Mouse (Mus musculus) cerebellum, postnatal 25 days (tissue): Measurements from ENCODE around the gene Chrna1.

ENCODE experiments used
- DNase-seq, 2 experiments: peaks; one replicate each; pipeline ENCODE4 v3.0.0; 2021; ENCODE audit warnings: mixed read lengths in 2 of 2

The Chrna1 gene

DNA sequence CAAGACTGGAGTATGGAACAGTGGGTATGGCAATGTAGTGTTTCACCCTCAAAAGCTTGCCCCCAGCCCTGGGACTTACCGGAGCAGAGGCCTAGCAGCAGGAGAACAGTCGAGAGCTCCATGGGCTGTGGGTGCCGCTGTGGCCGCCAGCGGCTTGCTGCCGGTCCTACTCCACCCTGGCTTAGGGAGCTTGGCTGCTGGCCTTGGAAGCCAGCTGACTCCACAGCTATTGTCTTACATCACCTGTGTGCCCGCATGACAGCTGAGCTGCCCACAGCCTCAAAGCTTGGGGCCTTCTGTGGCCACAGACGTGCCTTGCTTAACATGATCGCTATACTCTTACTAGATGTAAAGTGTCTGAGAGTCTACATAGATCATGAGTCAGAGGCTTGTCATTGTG lies at the start of gene Chrna1:
Chrna1 (minus strand) TSS at position 173 of the 400 bp plus-strand sequence.
- no peak for DNase-seq

DNA sequence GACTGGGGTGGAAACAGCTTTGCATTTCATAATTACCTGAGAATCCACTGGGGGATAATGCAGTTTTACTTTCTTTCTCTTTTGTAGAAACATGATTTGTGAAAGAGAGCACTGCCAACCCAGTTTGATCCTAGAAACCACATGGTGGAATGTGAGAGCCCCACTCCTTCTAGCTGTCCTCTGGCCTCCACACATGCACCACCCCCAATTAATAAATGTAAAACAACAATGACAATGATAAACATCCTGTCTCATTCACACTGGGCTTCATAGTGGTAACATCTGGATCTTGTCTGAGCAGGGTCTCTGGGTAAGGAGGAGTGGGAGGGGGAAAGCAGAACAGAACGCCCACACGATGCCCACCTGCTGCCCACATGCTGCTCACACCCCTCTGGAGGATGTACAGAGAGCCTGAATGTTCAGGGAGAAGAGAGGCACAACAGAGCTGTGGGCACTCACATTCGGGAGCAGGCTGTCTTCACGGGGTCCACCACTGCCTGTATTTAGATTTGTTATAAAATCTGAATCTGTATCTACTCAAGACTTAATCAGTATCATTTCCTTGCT lies 38.4 kb upstream of the Chrna1 start:
- DNase-seq = no peak

- no peak for DNase-seq
These were observed 36.4 kb upstream of the Chrna1 start for GRCm38 (mm10) chr2:73616434-73617057.

DNA sequence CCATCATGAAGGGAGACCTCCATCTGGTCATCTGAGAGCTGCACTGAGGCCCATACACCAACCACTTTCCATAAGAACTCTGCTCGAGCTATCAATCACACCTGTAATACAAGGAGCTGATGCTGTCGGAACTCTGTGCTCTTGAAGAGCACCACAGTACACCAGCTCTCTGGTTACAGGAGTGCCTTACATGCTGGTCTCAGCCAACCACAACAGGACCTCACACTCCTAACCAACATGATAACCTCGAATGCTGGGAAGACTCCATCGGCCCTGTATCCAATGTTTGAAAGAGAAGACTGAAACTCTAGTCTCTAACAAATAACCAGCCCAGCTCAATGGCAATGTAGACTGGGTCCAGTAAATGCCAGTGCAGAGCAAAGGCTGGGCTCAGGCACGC lies 35.3 kb upstream of the Chrna1 start:
- DNase-seq = no peak

- DNase-seq = no peak
These were observed 34.2 kb upstream of the Chrna1 start for GRCm38 (mm10) chr2:73614303-73614702.

GRCm38 (mm10) chr2:73612941-73613340 lies 32.8 kb upstream of the Chrna1 start:
- DNase-seq = no peak

GRCm38 (mm10) chr2:73612367-73612914 lies 32.3 kb upstream of the Chrna1 start:
- DNase-seq = no peak

DNA sequence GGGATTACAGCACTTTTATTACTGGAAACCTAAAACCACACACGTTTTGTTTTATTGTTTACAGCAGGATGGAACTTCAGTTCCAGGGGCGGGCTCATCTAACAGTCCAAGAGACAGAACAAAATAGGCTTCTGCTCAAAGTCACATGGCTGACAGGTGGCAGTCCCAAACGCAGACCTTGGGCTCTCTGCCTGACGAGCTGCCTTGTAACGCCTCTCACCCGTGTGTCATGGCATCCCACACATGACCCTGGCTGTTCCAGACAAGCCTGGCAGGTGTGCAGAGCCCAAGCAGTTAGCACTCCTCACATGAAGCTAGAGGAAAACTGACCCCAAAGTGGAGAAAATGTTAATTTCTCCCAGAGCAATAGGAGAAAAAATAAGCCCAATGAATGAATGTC lies 31.7 kb upstream of the Chrna1 start:
- DNase-seq = no peak

DNA sequence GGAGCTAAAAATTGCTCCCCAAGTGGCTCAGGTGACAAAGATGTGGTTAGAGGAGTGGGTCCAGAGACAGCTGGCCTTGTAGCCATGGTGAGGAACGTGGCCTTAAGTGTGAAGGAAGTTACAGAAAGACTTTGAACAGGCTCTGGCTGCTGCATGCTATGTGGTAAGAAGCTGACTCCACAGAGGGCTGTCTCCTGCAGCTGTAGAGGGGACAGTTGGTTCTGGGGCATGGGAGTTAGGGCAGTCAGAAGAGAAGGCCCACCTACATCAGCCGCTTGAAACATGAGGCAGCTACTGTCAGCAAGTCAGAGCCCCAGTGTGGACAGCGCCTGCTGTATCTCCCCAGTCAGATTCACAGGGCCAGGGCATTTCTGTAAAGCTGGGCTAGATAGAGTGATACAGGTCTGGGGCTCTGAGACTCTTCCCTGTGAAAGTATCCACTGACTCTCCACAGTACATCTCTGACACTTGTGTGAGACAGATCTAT lies 29.6 kb upstream of the Chrna1 start:
- DNase-seq = no peak

DNA sequence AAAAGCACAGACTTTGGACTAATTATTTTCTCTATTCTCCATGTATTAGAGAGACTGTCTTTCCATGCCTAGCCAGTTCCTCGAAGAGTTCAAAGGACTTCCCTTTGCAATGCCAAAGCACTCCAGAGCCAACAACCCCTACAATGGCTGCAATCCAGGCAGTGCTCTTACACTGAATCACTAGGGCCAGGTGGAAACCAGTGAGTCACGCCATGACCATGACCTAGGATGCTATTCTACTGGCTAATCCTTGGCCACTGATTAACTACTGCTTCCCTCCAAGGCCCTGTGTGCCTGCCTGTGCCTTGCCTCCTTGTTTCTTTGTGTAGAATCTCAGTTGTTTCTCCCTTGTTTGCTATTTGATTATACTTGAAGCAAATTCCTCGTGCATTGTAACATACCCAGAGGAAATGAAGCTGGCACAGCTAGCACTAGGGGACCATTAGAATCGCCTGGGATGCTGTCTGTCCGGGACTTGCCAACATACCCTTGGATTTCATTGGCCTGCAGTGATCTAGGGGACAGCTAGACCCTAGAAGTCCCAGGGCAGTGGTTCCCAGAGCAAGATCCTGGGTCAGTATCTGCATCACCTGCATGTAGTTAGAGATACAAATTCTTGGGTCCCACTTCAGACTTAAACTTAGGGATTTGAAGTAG lies 29.1 kb upstream of the Chrna1 start:
- no peak for DNase-seq

GRCm38 (mm10) chr2:73608391-73608790 lies 28.3 kb upstream of the Chrna1 start:
- DNase-seq = no peak

- DNase-seq = no peak
These were observed 27.5 kb upstream of the Chrna1 start for GRCm38 (mm10) chr2:73607609-73608008.

GRCm38 (mm10) chr2:73607146-73607545 lies 27.0 kb upstream of the Chrna1 start:
- DNase-seq = no peak

DNA sequence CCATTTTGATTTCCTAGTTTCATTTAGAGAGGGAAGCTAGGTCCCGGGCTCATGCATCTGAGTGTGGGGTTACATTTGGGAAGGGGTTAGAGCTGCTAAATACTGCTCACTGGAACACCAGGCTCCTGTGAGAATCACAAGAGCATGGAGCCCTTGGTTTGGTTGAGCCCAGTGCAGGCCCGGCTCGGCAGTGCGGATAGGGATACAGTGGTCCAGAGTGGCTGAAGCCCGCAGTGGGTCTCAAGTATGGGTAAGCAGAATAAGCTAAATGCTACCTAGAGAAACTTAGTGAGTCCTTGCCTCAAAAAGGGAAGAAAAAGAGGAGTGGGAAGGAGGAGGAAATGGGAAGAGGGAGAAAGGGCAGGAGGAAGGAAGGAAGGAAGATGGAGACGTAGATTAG lies 26.5 kb upstream of the Chrna1 start:
- DNase-seq = no peak

GRCm38 (mm10) chr2:73605077-73605476 lies 24.9 kb upstream of the Chrna1 start:
- DNase-seq = no peak

DNA sequence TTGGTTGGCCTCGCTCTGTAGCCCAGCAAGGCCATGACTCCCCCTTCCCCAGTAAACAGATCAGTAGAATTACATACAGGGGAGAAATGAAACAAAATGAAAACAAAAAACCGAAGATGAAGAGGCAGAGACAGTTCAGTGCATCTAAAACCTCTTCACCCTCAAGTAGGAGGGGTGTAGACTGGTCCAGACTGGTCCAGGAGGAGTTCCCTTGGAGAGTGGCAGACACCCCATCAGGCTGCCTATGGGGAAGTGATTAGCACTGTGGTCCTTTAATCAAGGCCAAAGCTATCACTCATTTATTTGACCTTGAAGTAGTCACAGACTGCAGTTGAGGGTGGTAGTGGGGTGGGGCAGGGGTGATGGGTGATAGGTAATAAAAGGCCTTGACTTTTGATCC lies 24.4 kb upstream of the Chrna1 start:
- no peak for DNase-seq

DNA sequence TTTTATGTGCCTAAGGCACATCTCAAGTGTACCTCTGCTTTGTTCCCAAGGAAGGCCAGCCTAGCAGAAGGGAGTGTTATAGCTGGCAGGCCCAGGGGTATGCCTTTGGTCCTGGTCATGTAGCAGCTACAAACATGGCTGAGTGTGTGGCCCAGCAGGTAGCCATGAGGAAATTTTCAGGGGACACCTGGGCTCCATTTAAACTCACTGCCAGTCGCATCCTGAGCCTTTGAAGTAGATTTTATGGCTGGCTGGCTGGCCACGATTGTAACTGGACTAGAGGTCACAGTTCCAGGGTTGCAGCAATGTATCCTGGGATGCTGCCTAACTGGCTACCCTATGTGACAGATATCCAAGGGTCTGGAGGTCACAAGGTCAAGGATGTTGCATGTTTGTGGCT lies 20.5 kb upstream of the Chrna1 start:
- no peak for DNase-seq

- DNase-seq = no peak
These were observed 17.6 kb upstream of the Chrna1 start for GRCm38 (mm10) chr2:73597772-73598171.

- DNase-seq = no peak
These were observed 16.6 kb upstream of the Chrna1 start for GRCm38 (mm10) chr2:73596786-73597185.

- no peak for DNase-seq
These were observed 16.2 kb upstream of the Chrna1 start for GRCm38 (mm10) chr2:73596326-73596725.

- no peak for DNase-seq
These were observed 12.9 kb upstream of the Chrna1 start for GRCm38 (mm10) chr2:73593101-73593439.

DNA sequence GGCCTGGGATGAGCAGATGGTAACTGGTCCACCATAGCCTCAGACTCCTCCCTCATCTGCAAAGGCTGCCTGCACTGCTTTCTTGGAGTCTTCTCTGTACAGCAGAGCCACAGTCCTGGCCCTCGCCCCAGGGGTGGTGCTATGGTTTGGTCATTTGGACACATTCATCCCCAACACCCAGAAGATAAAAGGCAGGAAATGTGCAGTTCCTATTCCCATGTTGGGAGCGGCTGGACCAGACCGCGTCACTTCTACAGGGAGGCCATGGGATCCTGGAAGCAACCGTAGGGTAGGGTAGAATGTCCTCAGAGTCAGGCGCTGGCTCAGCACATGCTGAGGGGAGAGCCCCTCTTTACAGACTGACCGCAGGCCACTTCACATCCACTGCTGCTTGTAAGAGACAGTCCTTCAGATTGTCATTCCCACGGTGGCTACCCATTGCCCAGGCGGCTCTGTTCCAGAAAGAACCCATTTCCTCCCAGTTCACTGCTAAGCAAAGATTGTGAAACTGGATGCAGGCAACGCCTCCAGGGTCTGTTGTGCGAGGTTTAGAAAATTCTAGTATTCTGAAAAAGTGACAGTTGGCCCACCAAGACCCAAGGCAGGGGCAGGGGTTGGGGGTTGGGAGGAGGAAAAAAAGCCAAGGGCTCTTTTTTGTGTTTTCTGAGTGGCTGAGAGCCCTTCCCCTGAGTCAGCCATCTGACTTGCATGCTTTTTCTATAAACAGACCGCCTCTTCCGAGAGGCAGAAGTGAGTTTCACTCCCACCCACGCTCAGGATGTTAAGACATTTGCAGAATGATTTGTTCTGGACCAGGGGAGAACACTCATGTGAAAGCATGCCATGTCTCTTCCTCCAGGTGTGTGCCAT lies 12.3 kb upstream of the Chrna1 start:
- DNase-seq = no peak

GRCm38 (mm10) chr2:73591246-73591645 lies 11.1 kb upstream of the Chrna1 start:
- DNase-seq = no peak
